Mouse (Mus musculus) liver, embryonic 14.5 days (tissue): ENCODE measurements around the gene Fam185a. TPM values are rescaled to one million over a fixed set of nuclear protein-coding genes. Genes with fewer than 3 reads are reported as not detected.

ENCODE experiments used
- ATAC-seq: fragments of 200-750 bp; cut with Nextera tagmentation; 2 replicates; pipeline ENCODE4 v1.8.0; 2017; ENCODE audit warnings: moderate number of reproducible peaks, mild to moderate bottlenecking, moderate library complexity; ENCODE audit not compliant: insufficient read depth
- DNase-seq, 3 experiments: peaks; one replicate each; pipeline ENCODE4 v3.0.0-alpha.2; 2012 to 2013; ENCODE audit warnings: low read depth in 3 of 3, low spot score in 3 of 3
- H3K27ac ChIP-seq: fragments of 300-500 bp; sonication (generic); 2 replicates; pipeline ENCODE4 v1.5.1; 2014; ENCODE audit warnings: moderate library complexity, mild to moderate bottlenecking, control low read depth, inconsistent platforms
- H3K27me3 ChIP-seq: fragments of 300-500 bp; sonication (generic); 2 replicates; pipeline ENCODE4 v1.6.1; 2014; ENCODE audit warnings: mild to moderate bottlenecking, low read length, moderate library complexity; ENCODE audit not compliant: control insufficient read depth, insufficient read depth
- H3K36me3 ChIP-seq: fragments of 300-500 bp; sonication (generic); replicated peaks from 2 replicates; pipeline ENCODE4 v1.6.1; 2014; ENCODE audit warnings: low read depth; ENCODE audit not compliant: control insufficient read depth, insufficient read depth
- H3K4me1 ChIP-seq, 2 experiments: fragments of 200-500 bp in 1 of 2; fragments of 300-500 bp in 1 of 2; sonication (generic) in 1 of 2; replicated peaks; 2 replicates each; pipeline ENCODE4 v1.6.1; 2012 to 2014; ENCODE audit warnings: antibody characterized with exemption in 1 of 2, inconsistent platforms in 1 of 2, low read length in 1 of 2; ENCODE audit not compliant: control insufficient read depth in 2 of 2, insufficient read depth in 2 of 2
- H3K4me2 ChIP-seq: fragments of 300-500 bp; sonication (generic); 2 replicates; pipeline ENCODE4 v1.6.1; 2014; ENCODE audit warnings: low read depth, mild to moderate bottlenecking, control low read depth, moderate library complexity
- H3K4me3 ChIP-seq, 2 experiments: fragments of 200-500 bp in 1 of 2; fragments of 300-500 bp in 1 of 2; sonication (generic) in 1 of 2; 2 replicates each; pipeline ENCODE4 v1.5.1; 2012 to 2014; ENCODE audit warnings: low read depth in 2 of 2, low read length in 2 of 2, mild to moderate bottlenecking in 2 of 2, control low read depth in 1 of 2, inconsistent platforms in 1 of 2, moderate library complexity in 1 of 2; ENCODE audit not compliant: insufficient read depth in 1 of 2
- H3K9ac ChIP-seq: fragments of 300-500 bp; sonication (generic); replicated peaks from 2 replicates; pipeline ENCODE4 v1.6.1; 2014; ENCODE audit warnings: mild to moderate bottlenecking, control low read depth, moderate library complexity
- H3K9me3 ChIP-seq: fragments of 300-500 bp; sonication (generic); 2 replicates; pipeline ENCODE4 v1.6.1; 2016; ENCODE audit warnings: low read length, mixed read lengths; ENCODE audit not compliant: control insufficient read depth
- CTCF ChIP-seq: IDR thresholded peaks from 2 replicates; pipeline ENCODE4 v1.5.1; 2016; ENCODE audit warnings: antibody characterized with exemption, low read depth, control low read depth
- EP300 ChIP-seq: IDR thresholded peaks from 2 replicates; pipeline ENCODE4 v1.6.1; 2016; ENCODE audit warnings: antibody characterized with exemption, low read depth
- WGBS: fragments of 180-500 bp; shearing (Covaris S2); extraction: QIAGEN DNeasy Blood & Tissue Kit; methylation state at CpG from one replicate; pipeline ENCODE4 v1.1.7; 2014; ENCODE audit not compliant: insufficient replicate concordance; 5-methylcytosine and 5-hydroxymethylcytosine counted together
- polyA plus RNA-seq, 2 experiments: library from polyadenylated mRNA; depleted of rRNA in 1 of 2; stranded (reverse) in 1 of 2; unstranded in 1 of 2; fragments of >200 nt; fragmentation: Nextera tagmentation in 1 of 2; extraction: Ambion mirVana in 1 of 2; gene quantifications; 2 replicates each; pipeline versions ENCODE4 v1.2.1 to v1.2.3; 2012 to 2014

The Fam185a gene
- polyA plus RNA-seq, 2 experiments = 1.8 to 2.8 TPM

DNA sequence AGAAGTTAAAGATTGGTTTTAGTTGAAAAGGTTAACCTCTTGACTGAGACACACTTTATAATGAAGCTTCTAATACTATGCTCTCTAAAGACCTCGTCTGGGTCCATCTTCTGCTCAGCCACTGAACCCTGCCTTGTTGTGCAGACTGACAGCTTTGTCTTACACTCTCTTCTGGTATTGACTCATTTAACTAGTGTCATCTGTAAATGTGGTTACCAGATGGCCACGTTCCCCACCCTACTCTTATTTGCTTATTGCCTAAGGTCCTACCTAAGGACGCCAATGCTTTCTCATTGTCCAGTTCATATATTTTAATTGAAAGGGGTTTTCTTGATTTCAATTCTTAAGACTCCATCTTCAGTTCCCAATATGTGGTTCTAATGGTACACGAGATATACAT is 35.9 kb upstream of the Fam185a start:
- Histone ChIP-seq H3K9ac (no peak overlapping the region), H3K4me1 (peaks cover 0 to 12% of the 10 kb centered on the region in 2 experiments; a peak in 2 of 4 replicates), H3K27me3 (no peaks in the 10 kb centered on the region), H3K4me2 (no peak overlapping the region), H3K9me3 (no peaks in the 10 kb centered on the region), H3K27ac (no peak overlapping the region), H3K4me3 (no peak overlapping the region), H3K36me3 (no peaks in the 10 kb centered on the region)
- ATAC-seq (no peak), DNase-seq (no peak)
- TF ChIP-seq EP300 = no peak
- TF ChIP-seq CTCF = no peak
- WGBS = 52% methylated on average over 4 of the region's 4 CpGs

GRCm38 (mm10) chr5:21391616-21392384 is 33.0 kb upstream of the Fam185a start:
- Histone ChIP-seq H3K36me3 (no peaks in the 10 kb centered on the region), H3K9ac (no peak overlapping the region), H3K4me2 (no peak overlapping the region), H3K4me3 (no peak overlapping the region), H3K4me1 (peaks cover 0 to 13% of the 10 kb centered on the region in 2 experiments; a peak in 2 of 4 replicates), H3K27ac (no peak overlapping the region), H3K27me3 (no peaks in the 10 kb centered on the region), H3K9me3 (no peaks in the 10 kb centered on the region)
- ATAC-seq (no peak), DNase-seq (no peak)
- WGBS = 56% methylated on average over 13 of the region's 13 CpGs
- no peak for TF ChIP-seq CTCF
- TF ChIP-seq EP300 = no peak

GRCm38 (mm10) chr5:21394562-21394961 is 30.2 kb upstream of the Fam185a start:
- 45% methylated on average over 2 of the region's 2 CpGs for WGBS
- Histone ChIP-seq H3K4me2 (no peak overlapping the region), H3K27me3 (no peaks in the 10 kb centered on the region), H3K9ac (no peak overlapping the region), H3K36me3 (no peaks in the 10 kb centered on the region), H3K27ac (no peak overlapping the region), H3K9me3 (no peaks in the 10 kb centered on the region), H3K4me3 (no peak overlapping the region), H3K4me1 (peaks cover 0 to 13% of the 10 kb centered on the region in 2 experiments; a peak in 2 of 4 replicates)
- no peak for ATAC-seq
- TF ChIP-seq EP300 (no peak), CTCF (no peak)
- no peak for DNase-seq

DNA sequence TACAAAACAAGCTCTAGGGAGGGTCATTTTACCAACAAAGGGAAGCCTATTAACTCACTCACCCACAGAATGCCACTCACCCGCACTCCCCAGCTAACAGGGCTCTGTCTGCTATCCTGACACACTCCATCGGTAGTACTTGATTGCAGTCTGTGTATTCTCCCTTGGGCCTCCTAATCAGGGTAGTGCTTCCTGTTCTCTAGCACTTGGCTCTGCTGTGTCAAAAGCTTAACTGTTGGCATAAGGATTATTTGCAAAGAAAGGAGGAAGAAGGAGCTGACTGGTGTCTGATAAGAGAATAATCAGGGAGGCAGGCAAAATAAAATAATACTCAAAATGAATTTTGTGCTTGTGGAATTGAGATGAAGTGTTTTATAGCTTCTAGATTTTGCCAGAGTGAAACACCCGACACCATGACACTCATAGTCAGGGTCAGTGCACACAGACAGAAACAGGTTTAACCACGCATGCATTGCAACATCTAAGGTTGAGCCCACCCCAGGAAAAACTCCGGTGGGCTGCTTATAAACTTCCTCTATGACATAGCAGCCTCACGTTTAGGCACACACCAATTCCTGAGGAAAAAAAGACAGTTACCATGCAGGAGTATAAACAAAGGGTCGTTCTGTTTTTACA is 29.4 kb upstream of the Fam185a start:
- no peak for ATAC-seq
- Histone ChIP-seq H3K4me3 (no peak overlapping the region), H3K27ac (no peak overlapping the region), H3K4me2 (no peak overlapping the region), H3K4me1 (peaks cover 0 to 13% of the 10 kb centered on the region in 2 experiments; a peak in 2 of 4 replicates), H3K27me3 (no peaks in the 10 kb centered on the region), H3K36me3 (no peaks in the 10 kb centered on the region), H3K9ac (no peak overlapping the region), H3K9me3 (no peaks in the 10 kb centered on the region)
- no peak for DNase-seq
- 13% methylated on average over 7 of the region's 7 CpGs for WGBS
- TF ChIP-seq CTCF = no peak
- no peak for TF ChIP-seq EP300

GRCm38 (mm10) chr5:21411261-21411666 is 13.5 kb upstream of the Fam185a start:
- 6% methylated on average over 5 of the region's 5 CpGs for WGBS
- Histone ChIP-seq H3K4me2 (no peak overlapping the region), H3K9me3 (no peaks in the 10 kb centered on the region), H3K27me3 (no peaks in the 10 kb centered on the region), H3K9ac (no peak overlapping the region), H3K27ac (no peak overlapping the region), H3K36me3 (no peaks in the 10 kb centered on the region), H3K4me1 (peaks cover 0 to 9% of the 10 kb centered on the region in 2 experiments; a peak in 2 of 4 replicates), H3K4me3 (no peak overlapping the region)
- TF ChIP-seq CTCF (no peak), EP300 (no peak)
- ATAC-seq (0 out of 2 replicates have a peak, but pooled peaks have one; percentile 21), DNase-seq (peak in 2 of 3 experiments; percentile 17 to 45)
